Mouse (Mus musculus) erythroblast, embryonic 14.5 days (primary cell): ENCODE data around the gene Rnaset2b.
"Not testable (repeated sequence)": the region's sequence is repeated elsewhere in the genome, so short reads cannot be mapped to it uniquely, and the experiment has no call there.

Experiments
- GATA1 ChIP-seq: IDR thresholded peaks from 2 replicates; pipeline ENCODE4 v1.6.1; 2012; ENCODE audit warnings: low read length, inconsistent platforms, mixed read lengths
- TAL1 ChIP-seq: IDR thresholded peaks from 3 replicates; pipeline ENCODE4 v1.6.1; 2012; ENCODE audit warnings: low read length, inconsistent platforms, mixed read lengths

GRCm38 (mm10) chr17:7025764-7026346 is 55.4 kb downstream of the Rnaset2b start:
- not testable (repeated sequence) for TF ChIP-seq GATA1, TAL1
